9 mouse cellular contexts compared by ENCODE assay signal in genomic region chr6:149188925-149189257, GRCm38 (mm10). TPM values are rescaled to one million over a fixed set of nuclear protein-coding genes. Genes with fewer than 3 reads are reported as not detected.
DNase-seq lines count a peak whose midpoint lies in the region; ATAC-seq and TF ChIP-seq lines count a peak whose summit lies in the region.
"Had no signal": no experiment of that assay in that cellular context is flagged by ENCODE, and none has a peak within 500 bp of the region (broad histone marks: within the 10 kb centered on the region; RNA-seq: fewer than 3 reads in every experiment).

No protein-coding gene starts in this region.

- H3K4me3 ChIP-seq in lung, embryonic 14.5 days (ENCODE audit: low read depth, low read length), result peak overlapping the region; percentile 78
- H3K4me3 ChIP-seq in embryonic facial prominence, embryonic 14.5 days (ENCODE audit: low read depth, low read length), result peak overlapping the region; percentile 89
- H3K4me3 ChIP-seq in intestine, embryonic 16.5 days (ENCODE audit: low read length), result peak overlapping the region; percentile 84
- H3K4me3 ChIP-seq in neural tube, embryonic 13.5 days, result peak overlapping the region; percentile 77

- H3K9ac ChIP-seq in lung, embryonic 14.5 days, result peak overlapping the region; percentile 59
- H3K9ac ChIP-seq in embryonic facial prominence, embryonic 14.5 days (ENCODE audit: low read depth, low read length), result peak overlapping the region; percentile 98
- peak overlapping the region; percentile 95 for H3K9ac ChIP-seq in intestine, embryonic 16.5 days (ENCODE audit: low read depth, low read length)
- H3K9ac ChIP-seq in neural tube, embryonic 13.5 days, result peak overlapping the region; percentile 96

- H3K27ac ChIP-seq in lung, embryonic 14.5 days (ENCODE audit: low read depth), result peak overlapping the region; percentile 97
- peak overlapping the region; percentile 95 for H3K27ac ChIP-seq in embryonic facial prominence, embryonic 14.5 days (replicated peaks; ENCODE audit: low read depth, low read length)
- H3K27ac ChIP-seq in intestine, embryonic 16.5 days (ENCODE audit: low read length), result peak overlapping the region; percentile 91
- peak overlapping the region; percentile 96 for H3K27ac ChIP-seq in neural tube, embryonic 13.5 days (replicated peaks)

- 35% methylated on average over 8 of the region's 8 CpGs for WGBS in lung, embryonic 14.5 days
- WGBS in embryonic facial prominence, embryonic 14.5 days, result 36% methylated on average over 8 of the region's 8 CpGs
- 36% methylated on average over 8 of the region's 8 CpGs for WGBS in intestine, embryonic 16.5 days
- WGBS in neural tube, embryonic 13.5 days, result 38% methylated on average over 8 of the region's 8 CpGs

- H3K4me1 ChIP-seq in lung, embryonic 14.5 days (ENCODE audit: insufficient read depth), result peaks cover 9% of the 10 kb centered on the region
- no peaks in the 10 kb centered on the region; the same call in 1 of the 2 replicates for H3K4me1 ChIP-seq in embryonic facial prominence, embryonic 14.5 days (ENCODE audit: control insufficient read depth, insufficient read depth, low read length)
- H3K4me1 ChIP-seq in intestine, embryonic 16.5 days (ENCODE audit: control insufficient read depth, insufficient read depth, low read length), result peaks cover 7% of the 10 kb centered on the region; the same call in 1 of the 2 replicates
- peaks cover 33% of the 10 kb centered on the region for H3K4me1 ChIP-seq in neural tube, embryonic 13.5 days (replicated peaks)

- peaks cover 7% of the 10 kb centered on the region; the same call in 1 of the 2 replicates for H3K36me3 ChIP-seq in lung, embryonic 14.5 days (ENCODE audit: insufficient read depth)
- H3K36me3 ChIP-seq in embryonic facial prominence, embryonic 14.5 days (ENCODE audit: control insufficient read depth, insufficient read depth, low read length), result peaks cover 7% of the 10 kb centered on the region; the same call in 1 of the 2 replicates
- H3K36me3 ChIP-seq in intestine, embryonic 16.5 days (ENCODE audit: control insufficient read depth, insufficient read depth, low read length), result no peaks in the 10 kb centered on the region
- H3K36me3 ChIP-seq in neural tube, embryonic 13.5 days, result peaks cover 6% of the 10 kb centered on the region; the same call in 1 of the 2 replicates

- peak; percentile 81 for ATAC-seq in lung, embryonic 14.5 days (ENCODE audit: insufficient read depth)
- ATAC-seq in embryonic facial prominence, embryonic 14.5 days (ENCODE audit: low read depth), result peak; percentile 68
- ATAC-seq in intestine, embryonic 16.5 days, result peak; percentile 74
- ATAC-seq in neural tube, embryonic 13.5 days (ENCODE audit: low read depth), result peak; percentile 81
- ATAC-seq in frontal cortex, adult (ENCODE audit: low TSS enrichment), result no peak

- peak overlapping the region; percentile 76 for H3K4me2 ChIP-seq in lung, embryonic 14.5 days
- H3K4me2 ChIP-seq in embryonic facial prominence, embryonic 14.5 days (ENCODE audit: low read depth, low read length), result peak overlapping the region; percentile 78
- H3K4me2 ChIP-seq in intestine, embryonic 16.5 days (ENCODE audit: low read depth, low read length), result peak overlapping the region; percentile 75
- H3K4me2 ChIP-seq in neural tube, embryonic 13.5 days, result peak overlapping the region; percentile 76

- DNase-seq in lung, embryonic 14.5 days, result no peak
- DNase-seq in lung, adult 18-20 months, result no peak
- DNase-seq in embryonic facial prominence, embryonic 14.5 days (ENCODE audit: low spot score), result no peak
- DNase-seq in frontal cortex, postnatal 36 days (ENCODE audit: low spot score in 2 of 2), result no peak
- DNase-seq in adrenal gland, adult 8-10 months, result no peak

- TF ChIP-seq CTCF in lung, embryonic 14.5 days (IDR thresholded peaks at IDR 0.05; ENCODE audit: low read depth), result no peak

- no peaks in the 10 kb centered on the region for H3K27me3 ChIP-seq in lung, embryonic 14.5 days (ENCODE audit: insufficient read depth, low read length)
- no peaks in the 10 kb centered on the region for H3K27me3 ChIP-seq in embryonic facial prominence, embryonic 14.5 days (replicated peaks; ENCODE audit: control insufficient read depth, insufficient read depth, low read length)
- H3K27me3 ChIP-seq in intestine, embryonic 16.5 days (replicated peaks; ENCODE audit: control insufficient read depth, insufficient read depth, low read length), result no peaks in the 10 kb centered on the region
- no peaks in the 10 kb centered on the region for H3K27me3 ChIP-seq in neural tube, embryonic 13.5 days

- no peaks in the 10 kb centered on the region for H3K9me3 ChIP-seq in lung, embryonic 14.5 days (ENCODE audit: low read depth, low read length)
- no peaks in the 10 kb centered on the region for H3K9me3 ChIP-seq in embryonic facial prominence, embryonic 14.5 days (ENCODE audit: control insufficient read depth, low read length)
- H3K9me3 ChIP-seq in intestine, embryonic 16.5 days (ENCODE audit: control insufficient read depth, low read length), result no peaks in the 10 kb centered on the region
- H3K9me3 ChIP-seq in neural tube, embryonic 13.5 days, result no peaks in the 10 kb centered on the region

RNA-seq across cellular contexts. Expression of gene Amn1, which starts 0.4 kb away (rescaled TPM):
- polyA plus RNA-seq in lung, embryonic 14.5 days (2014; fragmentation: Nextera tagmentation; extraction: Ambion mirVana), result 28.2 and 30.2 TPM in 2 replicates
- 27.1 and 30.5 TPM in 2 replicates for polyA plus RNA-seq in embryonic facial prominence, embryonic 14.5 days (2014; fragmentation: Nextera tagmentation; extraction: Ambion mirVana)
- 20.4 and 21.7 TPM in 2 replicates for polyA plus RNA-seq in intestine, embryonic 16.5 days (2015; fragmentation: Nextera tagmentation; extraction: Ambion mirVana)
- polyA plus RNA-seq in neural tube, embryonic 13.5 days (2015; fragmentation: Nextera tagmentation; extraction: Ambion mirVana), result 114 and 120 TPM in 2 replicates
- total RNA-seq in adrenal gland, adult 8-10 months (2022), result 10 to 100 TPM; 26.3 to 38.3 (median 29.6) TPM

RNA-seq across cellular contexts. Expression of gene Etfbkmt, which starts 49.2 kb away (rescaled TPM):
- 13.7 and 15.6 TPM in 2 replicates for polyA plus RNA-seq in lung, embryonic 14.5 days (2014; fragmentation: Nextera tagmentation; extraction: Ambion mirVana)
- polyA plus RNA-seq in embryonic facial prominence, embryonic 14.5 days (2014; fragmentation: Nextera tagmentation; extraction: Ambion mirVana), result 11.1 and 12.3 TPM in 2 replicates
- polyA plus RNA-seq in intestine, embryonic 16.5 days (2015; fragmentation: Nextera tagmentation; extraction: Ambion mirVana), result 16.1 and 17.1 TPM in 2 replicates
- polyA plus RNA-seq in neural tube, embryonic 13.5 days (2015; fragmentation: Nextera tagmentation; extraction: Ambion mirVana), result 6.4 and 6.6 TPM in 2 replicates
- total RNA-seq in adrenal gland, adult 8-10 months (2022), result 10 to 100 TPM; 20.6 to 32.3 (median 22.0) TPM

RNA-seq across cellular contexts. Expression of gene Gm10203, which starts 58.9 kb away (rescaled TPM):
- polyA plus RNA-seq in lung, embryonic 14.5 days (2014; fragmentation: Nextera tagmentation; extraction: Ambion mirVana), result not detected in 2 replicates
- not detected in 2 replicates for polyA plus RNA-seq in embryonic facial prominence, embryonic 14.5 days (2014; fragmentation: Nextera tagmentation; extraction: Ambion mirVana)
- polyA plus RNA-seq in intestine, embryonic 16.5 days (2015; fragmentation: Nextera tagmentation; extraction: Ambion mirVana), result not detected in 2 replicates
- not detected in 2 replicates for polyA plus RNA-seq in neural tube, embryonic 13.5 days (2015; fragmentation: Nextera tagmentation; extraction: Ambion mirVana)
- not detected for total RNA-seq in adrenal gland, adult 8-10 months (2022)
- total RNA-seq: adrenal gland, postnatal 14 days had no signal
